Mouse (Mus musculus) gastrocnemius, postnatal 14 days (tissue): Measurements from ENCODE around the gene Rtl1. TPM values are rescaled to one million over a fixed set of nuclear protein-coding genes. Genes with fewer than 3 reads are reported as not detected.
A peak's percentile ranks its signal among the peaks of the same experiment; 100 is the strongest.

Experiments
- DNase-seq: peaks from one replicate; pipeline ENCODE4 v3.0.0; 2021; ENCODE audit warnings: mixed read lengths
- intact Hi-C: fragments of 180-260 bp; cut with DNase I; formaldehyde crosslinking; loops from one replicate; pipeline ENCODE4 v1.15.1; 2025; ENCODE audit warnings: low total_unique reads
- long read RNA-seq, 2 experiments: library from polyadenylated mRNA; stranded (forward); transcript quantifications; one replicate each; pipeline ENCODE4 v2.0.0; 2021
- total RNA-seq, 2 experiments: library from RNA; stranded (reverse); gene quantifications; 2 replicates each; pipeline ENCODE4 v1.2.3; 2021

The Rtl1 gene
- under 1 TPM; 0.18 to 0.31 TPM for total RNA-seq
- long read RNA-seq, experiment 1, result 0 reads
- long read RNA-seq, experiment 2, result 0 reads

DNA sequence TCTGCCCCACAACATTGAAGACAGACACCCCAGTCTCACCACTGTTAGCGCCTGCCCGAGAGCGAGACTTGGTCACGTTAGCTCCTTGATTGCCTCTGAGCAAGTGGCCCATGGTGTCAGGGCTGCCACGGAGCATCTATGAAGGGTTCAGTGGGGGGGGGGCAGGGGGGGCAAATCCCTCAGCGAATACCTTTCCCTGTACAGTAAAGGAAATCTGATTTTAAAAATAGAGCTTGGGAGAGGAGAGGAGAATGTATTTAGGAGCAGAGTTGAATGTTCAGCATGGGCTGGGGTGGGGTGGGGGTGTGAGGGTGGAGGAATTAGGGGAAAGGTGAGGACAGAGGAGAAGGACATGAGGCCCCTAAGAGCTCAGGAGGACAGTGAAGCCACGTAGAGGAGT is at the start of gene Rtl1:
TSS of gene Rtl1 (minus strand) at position 101 of the 400 bp plus-strand sequence.
- DNase-seq, result peak; percentile 1
- intact Hi-C loops, result no loop called here

GRCm38 (mm10) chr12:109640560-109641167 is 40.5 kb upstream of the Rtl1 start:
- intact Hi-C loops, result no loop called here
- DNase-seq, result no peak

DNA sequence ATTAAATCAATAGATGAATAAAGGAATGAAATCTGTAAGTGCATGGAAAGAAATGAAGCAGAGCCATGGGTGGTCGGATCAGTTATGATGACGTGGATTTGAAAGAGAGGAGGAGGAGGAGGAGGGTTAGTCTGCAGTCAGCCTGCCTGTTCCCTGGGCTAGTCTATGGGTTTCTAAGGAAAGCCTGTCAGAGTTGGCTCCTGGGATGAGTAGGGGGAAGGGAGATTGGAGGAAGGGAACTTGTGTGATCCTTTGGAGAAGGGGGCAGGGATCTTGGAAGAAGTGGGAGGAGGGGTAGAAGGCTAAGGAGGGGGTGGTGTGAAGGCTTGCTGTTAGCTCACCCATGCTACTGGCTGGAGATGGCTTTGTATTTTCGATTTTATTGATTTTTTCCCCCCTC is 31.9 kb upstream of the Rtl1 start:
- intact Hi-C loops, result no loop called here
- no peak for DNase-seq

DNA sequence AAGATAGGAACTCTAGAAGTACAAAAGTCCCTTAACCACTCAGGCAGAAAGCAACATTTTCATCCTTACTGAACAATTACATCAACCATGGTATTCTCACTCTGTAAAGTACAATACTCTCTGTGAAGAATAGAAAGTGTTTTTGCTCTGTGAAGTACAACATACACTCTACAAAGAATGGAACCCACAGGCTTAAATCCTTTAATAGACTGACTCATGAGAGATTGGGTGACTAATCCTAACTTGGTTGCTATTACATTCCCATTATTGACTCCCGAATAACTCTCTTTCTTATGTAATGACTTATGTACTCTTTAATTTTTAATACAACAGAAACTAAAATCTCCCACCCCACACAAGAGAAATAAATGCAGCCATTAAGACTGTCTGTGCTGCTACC is 28.8 kb upstream of the Rtl1 start:
- intact Hi-C loops, result no loop called here

GRCm38 (mm10) chr12:109626910-109627309 is 26.8 kb upstream of the Rtl1 start:
- intact Hi-C loops, result no loop called here
- no peak for DNase-seq

More for the DNA sequence above, 28.8 kb upstream of the Rtl1 start:
- DNase-seq, result no peak

DNA sequence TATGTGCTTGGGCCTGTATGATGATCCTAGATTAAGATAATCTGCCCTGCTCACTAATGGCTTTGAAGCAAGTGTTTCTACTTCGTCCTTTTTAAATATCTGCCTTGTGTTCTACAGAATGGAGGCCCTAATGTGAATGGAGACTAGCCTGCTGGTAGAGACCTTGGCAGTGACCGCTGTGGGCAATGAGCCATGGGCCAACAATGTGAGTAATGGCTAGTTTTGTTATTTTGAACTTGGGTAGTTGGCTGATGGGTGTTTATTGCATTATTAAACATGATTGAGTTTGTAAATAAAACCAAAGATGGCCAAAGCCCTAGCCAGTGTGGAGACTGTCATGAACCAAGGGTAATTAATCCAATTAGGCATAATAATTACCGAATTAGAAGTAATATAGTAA is 20.1 kb upstream of the Rtl1 start:
- DNase-seq, result no peak

DNA sequence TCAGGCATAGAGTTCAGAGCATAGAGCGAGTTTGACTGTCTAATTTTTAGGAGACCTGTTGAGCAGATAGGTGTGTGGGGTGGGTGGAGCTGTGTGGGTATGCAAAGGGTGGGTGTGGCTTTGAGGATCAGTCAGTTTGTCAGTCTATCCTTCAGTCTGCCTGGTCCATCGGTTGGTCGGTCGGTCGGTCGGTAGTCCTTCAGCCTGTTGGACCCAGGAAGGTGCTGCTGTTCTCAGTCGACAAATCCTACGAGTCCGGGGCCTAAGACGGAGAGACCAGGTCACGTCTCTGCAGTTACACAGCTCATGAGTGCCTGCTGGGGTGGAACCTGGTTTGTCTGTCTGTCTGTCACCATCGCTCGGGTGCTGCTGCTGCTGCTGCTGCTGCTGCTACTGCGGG is 17.9 kb upstream of the Rtl1 start:
- intact Hi-C loops, result loop anchor here (10.0 kb wide), 1 partner anchor 713 kb away; no protein-coding TSS in a partner anchor

More for the DNA sequence above, 20.1 kb upstream of the Rtl1 start:
- intact Hi-C loops, result no loop called here

GRCm38 (mm10) chr12:109617126-109617525 is 17.0 kb upstream of the Rtl1 start:
- intact Hi-C loops, result loop anchor here (10.0 kb wide), 1 partner anchor 712 kb away; no protein-coding TSS in a partner anchor
- no peak for DNase-seq

More for the DNA sequence above, 17.9 kb upstream of the Rtl1 start:
- DNase-seq, result no peak

DNA sequence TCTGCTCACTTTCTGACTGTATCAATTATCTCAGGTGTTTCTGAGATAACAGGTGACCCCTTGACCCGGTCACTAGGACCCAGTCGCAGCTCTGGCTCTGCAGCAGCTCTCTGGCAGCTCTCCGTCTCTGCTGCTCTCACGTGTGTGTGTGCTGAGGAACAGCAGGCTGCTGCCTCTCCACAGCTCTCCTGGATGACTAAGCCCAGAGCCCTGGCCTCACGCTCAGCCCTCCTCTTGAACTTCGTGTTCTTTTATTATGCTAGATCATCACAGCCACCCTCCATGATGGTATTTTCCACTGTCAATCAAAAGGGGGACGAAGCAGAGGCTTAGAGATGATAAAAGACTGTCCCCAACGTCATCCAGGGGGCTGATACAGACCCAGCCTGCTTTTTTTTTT is 15.2 kb upstream of the Rtl1 start:
- no peak for DNase-seq

DNA sequence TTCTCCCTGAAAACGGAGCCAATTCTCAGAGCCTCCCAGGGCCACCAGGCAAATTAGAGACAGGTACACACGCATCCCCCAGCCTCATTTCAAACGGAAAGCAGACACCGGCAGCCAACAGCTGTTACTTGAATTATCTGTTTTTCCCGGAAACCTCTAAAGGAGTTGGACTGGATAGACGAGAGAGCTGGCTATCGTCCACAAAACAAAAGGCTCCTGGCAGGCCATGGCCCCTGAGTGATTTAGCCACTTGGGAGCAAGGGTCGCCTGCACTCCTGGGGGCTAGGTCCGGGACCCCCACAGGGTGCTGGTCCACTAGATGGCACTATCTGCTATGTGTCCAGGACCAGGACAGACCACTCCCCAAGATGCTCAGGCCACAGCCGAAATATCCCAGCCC is 14.3 kb upstream of the Rtl1 start:
- DNase-seq, result no peak
- intact Hi-C loops, result loop anchor here (10.0 kb wide), 1 partner anchor 710 kb away; no protein-coding TSS in a partner anchor

More for the DNA sequence above, 15.2 kb upstream of the Rtl1 start:
- intact Hi-C loops, result loop anchor here (10.0 kb wide), 1 partner anchor 711 kb away; no protein-coding TSS in a partner anchor

DNA sequence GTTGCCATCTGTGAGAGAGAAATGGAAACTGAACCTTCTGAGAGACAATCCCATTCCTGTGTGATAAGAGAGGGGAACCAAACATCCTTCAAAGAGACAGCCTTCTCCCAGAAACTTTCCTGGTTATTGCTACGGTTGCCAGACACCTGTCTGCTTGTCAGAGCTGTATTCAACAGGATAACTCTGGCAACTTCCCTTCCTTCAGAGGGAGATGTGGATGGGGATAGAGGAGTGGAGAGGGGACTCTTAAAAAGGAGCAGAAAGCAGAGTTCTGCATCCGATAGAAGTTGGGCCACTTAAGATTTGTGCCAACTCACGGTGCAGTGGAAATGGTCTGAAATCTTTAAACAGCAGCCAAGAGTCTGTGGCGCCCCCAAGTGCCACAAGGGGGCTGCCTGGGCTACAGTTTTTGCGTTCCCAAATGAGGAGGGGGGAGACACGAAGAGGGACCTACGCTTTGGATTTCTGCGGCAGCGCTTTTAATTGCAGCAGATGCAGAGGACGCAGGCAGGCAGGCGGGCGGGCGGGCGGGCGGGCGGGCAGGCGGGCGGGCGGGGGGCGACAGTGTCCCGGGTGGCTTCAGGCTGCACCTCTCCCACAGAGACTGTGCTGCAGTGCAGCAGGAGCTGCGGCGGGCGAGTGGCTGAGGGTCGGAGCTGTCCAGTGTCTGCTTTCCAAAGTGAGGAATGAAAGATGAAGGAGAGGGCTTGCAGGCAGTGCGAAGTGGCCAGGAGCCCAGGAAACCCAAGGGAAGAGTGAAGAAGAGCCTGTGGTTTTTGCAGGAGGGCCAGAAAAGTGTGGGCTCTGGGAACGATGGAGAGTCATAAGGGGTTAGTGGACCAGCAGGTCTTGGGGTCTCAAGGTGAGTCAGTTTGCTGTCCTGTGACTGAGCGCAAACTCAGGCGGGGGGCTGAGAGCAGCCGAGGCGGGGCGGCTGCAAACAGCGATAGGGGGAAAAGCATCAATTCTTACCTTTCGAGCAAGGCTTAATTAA is 12.6 kb upstream of the Rtl1 start:
- intact Hi-C loops, result loop anchor here (10.0 kb wide), 1 partner anchor 708 kb away; no protein-coding TSS in a partner anchor
- no peak for DNase-seq

- DNase-seq, result no peak
- intact Hi-C loops, result no loop called here
Measured at GRCm38 (mm10) chr12:109608576-109609440, 8.7 kb upstream of the Rtl1 start.

GRCm38 (mm10) chr12:109607953-109608352 is 7.8 kb upstream of the Rtl1 start:
- intact Hi-C loops, result no loop called here
- DNase-seq, result no peak

DNA sequence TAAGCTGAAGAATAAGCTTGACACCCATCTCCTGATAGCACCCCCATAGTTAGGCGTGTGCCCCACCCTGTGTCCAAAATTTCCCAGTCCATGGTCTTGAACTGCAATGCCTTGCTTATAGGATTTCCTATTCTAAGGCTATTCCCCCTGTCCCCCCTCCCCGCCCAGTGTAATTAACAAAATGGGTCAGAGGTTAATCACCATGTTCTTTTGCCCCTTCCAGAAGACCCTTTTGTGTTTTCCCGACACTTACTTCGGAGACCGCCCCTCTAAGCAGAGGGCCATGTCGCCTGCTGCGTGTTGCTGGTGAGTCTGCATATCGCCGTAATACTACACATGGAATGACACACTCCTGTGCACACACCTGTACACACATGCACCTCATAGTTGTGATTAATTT is 7.1 kb upstream of the Rtl1 start:
- no peak for DNase-seq
- intact Hi-C loops, result no loop called here

- intact Hi-C loops, result no loop called here
- DNase-seq, result no peak
Measured at GRCm38 (mm10) chr12:109604982-109605721, 5.0 kb upstream of the Rtl1 start.

DNA sequence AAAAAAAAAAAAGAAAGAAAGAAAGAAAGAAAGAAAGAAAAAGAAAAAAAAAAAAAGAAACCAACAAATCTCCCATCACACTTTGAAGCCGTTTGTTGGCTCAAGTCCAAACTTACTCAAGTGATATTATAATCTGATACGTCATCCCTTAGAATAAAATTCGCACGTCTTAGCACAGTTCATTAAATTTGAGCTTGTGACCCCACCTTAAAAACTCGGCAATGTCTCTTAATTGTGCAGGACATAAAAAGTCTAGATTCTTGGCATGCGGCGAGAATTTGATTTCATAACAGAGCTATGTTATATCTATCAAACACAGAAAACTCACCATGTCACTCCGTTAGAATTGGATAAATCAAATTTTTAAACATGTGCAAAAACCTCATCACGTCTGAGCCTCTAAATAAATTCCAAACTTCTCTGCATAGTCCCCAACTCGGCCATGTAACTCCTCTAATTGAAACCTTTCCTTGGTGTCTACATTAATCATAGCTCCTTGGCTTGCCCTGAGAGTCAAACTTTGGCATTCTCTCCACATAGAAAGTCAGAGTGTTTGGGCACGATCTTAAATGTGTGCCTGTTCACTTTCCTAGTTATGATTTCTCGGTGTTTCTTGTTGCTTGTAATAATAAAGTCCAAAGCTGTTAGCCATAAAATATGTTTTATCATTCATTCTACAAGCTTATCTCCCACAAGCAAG is 1.4 kb downstream of the Rtl1 start:
- peak; percentile 2 for DNase-seq
- intact Hi-C loops, result no loop called here

DNA sequence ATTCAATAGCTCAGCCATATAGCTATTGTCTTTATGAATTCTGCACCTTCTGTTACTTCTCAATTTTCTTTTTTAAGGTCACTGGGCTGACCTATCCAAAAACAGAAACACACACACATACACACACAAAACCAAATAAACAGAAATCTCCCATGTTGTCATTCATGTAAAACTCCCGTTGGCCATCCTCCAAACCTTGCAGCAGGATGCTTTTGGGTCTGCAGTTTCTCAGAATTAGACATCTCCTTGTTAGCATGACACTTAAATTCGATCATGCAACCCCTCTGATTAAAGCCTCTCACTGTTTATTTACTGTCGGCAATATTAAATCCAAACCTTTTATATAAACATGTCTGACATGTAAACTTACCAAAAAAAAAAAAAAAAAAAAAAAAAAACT is 3.4 kb downstream of the Rtl1 start:
- no peak for DNase-seq
- intact Hi-C loops, result no loop called here

DNA sequence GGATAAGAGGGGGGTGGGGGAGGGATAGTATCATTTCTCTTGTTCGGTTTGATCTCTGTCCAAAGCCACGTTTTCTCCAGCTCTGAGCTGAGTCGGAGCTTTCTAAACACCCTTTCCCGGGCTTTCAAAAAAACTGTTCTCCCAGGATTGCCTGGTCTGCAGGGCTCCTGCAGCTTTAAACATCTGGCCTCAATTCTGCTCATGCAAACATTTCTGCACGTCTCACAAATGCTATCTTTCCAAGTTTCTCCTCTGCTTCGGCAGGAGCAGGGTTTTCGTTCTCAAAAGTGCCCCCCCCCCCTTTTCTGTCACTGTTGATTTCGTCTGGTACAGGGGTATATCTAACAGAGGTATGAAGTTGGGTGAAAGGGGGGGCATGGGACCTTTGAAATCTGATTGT is 3.9 kb downstream of the Rtl1 start:
- intact Hi-C loops, result no loop called here
- DNase-seq, result no peak
